Mouse (Mus musculus): ENCODE results near the gene Gatd1.

GRCm38 (mm10) chr7:141420030-141420702 is 6.2 kb upstream of the Gatd1 start:
- no peak for TF ChIP-seq CTCF (IDR thresholded peaks at IDR 0.05; ENCODE audit: extremely low read depth, insufficient read length, insufficient replicate concordance, low read depth, low read length)
- no peak for TF ChIP-seq POLR2A (IDR thresholded peaks at IDR 0.05; ENCODE audit: low read depth, low read length)
